Mouse (Mus musculus): Measurements from ENCODE around the gene Slc25a35. TPM values are rescaled to one million over a fixed set of nuclear protein-coding genes. Genes with fewer than 3 reads are reported as not detected.
"Not testable (repeated sequence)": the region's sequence is repeated elsewhere in the genome, so short reads cannot be mapped to it uniquely, and the experiment has no call there.

Slc25a35 gene
- total RNA-seq, 2 experiments from 2014 or later = 0.94 to 8.3 TPM

DNA sequence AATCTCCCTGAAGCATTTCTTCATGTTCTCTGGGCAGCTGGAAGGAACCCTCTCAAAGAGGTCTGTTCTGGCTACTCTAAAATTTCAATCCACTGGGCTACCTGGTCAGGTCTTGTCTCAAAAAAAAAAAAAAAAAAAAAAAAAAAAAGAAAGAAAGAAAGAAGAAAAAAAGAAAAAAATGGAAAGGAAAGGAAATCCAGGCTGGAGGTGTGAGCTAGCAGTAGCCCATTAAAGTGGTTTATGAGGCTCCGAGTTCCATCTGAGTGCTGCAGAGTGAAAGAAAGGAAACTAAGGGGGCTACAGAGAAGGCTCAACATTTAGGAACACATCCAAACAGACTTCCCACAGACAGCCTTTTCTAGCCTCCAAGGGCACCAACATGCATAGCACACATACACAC is 10.0 kb upstream of the Slc25a35 start:
- no peak for ATAC-seq (replicated peaks; ENCODE audit: low FRiP score, poor library complexity, severe bottlenecking)

DNA sequence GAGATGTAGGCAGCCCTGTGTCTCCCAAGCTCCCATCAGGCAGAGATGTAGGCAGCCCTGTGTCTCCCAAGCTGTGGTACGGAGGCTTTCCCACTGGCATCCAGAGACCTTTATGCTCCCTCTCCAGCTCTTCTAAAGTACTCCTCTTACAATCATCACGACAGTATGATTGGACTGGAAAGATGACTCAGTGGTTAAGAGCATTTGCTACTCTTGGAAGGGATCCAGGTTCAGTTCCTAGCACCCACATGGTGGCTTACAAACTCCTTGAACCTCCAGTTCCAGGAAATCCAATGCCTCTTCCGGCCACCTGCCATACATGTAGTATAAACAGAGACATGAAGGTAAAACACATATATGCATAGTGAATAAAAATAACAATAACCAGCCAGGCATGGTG is 6.3 kb upstream of the Slc25a35 start:
- no peak for ATAC-seq (replicated peaks; ENCODE audit: low FRiP score, poor library complexity, severe bottlenecking)

DNA sequence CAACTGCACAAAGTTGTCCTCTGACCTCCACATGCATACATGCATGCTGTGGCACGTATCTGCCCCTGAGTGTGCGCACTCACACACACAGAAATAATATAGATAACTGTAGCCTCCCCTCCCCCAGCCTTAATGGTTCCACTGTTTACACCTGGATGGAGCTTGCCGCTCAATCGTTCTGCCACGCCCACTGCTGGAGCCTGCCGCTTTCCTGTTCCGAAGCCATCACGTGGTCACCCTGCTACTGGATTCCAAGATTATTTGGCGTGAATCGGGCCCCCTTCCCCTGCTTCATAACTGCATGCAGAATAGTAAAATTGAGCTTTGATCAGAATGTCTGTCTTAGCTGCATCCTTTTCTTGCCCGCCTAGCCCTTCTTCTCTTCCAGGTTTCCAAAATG is 5.8 kb upstream of the Slc25a35 start:
- not testable (repeated sequence) for ATAC-seq (replicated peaks; ENCODE audit: low FRiP score, poor library complexity, severe bottlenecking)

DNA sequence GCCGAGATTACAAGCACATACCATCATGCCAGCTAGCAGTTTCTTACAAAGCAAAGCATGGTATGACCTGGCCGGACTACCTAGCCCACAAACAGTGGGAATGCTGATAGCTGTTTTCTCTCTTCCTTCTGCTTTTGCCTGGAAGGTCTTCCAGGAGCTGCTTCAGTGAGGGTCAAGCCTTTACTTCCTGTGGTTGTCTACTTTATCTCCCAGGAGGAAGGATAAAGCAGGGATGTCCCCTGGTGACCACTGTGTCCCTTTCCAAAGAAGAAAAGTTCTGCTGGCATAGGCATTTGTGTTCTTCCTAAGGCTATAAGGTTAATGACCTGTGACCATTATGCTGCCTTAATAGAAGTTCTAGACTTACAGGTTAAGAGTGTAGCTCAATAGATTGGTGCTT is 4.5 kb upstream of the Slc25a35 start:
- ATAC-seq (replicated peaks; ENCODE audit: low FRiP score, poor library complexity, severe bottlenecking) = no peak

DNA sequence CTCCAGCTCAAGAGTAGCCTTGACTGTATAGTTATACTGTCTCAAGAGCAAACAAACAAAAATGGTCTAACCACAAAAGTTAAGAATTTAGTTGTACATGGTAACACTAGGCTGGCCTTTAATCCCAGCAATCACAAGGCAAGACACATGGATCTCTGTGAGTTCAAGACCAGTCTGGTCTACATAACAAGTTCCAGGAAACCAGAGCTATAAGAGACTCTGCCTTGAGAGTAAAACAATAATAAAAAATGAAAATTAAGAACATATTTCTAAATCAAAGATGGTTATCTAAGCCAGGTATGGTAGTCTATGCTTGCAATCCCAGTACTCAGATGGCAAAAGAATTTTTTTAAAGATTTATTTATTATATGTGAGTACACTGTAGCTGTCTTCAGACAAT is 2.9 kb upstream of the Slc25a35 start:
- ATAC-seq (replicated peaks; ENCODE audit: low FRiP score, poor library complexity, severe bottlenecking) = no peak

DNA sequence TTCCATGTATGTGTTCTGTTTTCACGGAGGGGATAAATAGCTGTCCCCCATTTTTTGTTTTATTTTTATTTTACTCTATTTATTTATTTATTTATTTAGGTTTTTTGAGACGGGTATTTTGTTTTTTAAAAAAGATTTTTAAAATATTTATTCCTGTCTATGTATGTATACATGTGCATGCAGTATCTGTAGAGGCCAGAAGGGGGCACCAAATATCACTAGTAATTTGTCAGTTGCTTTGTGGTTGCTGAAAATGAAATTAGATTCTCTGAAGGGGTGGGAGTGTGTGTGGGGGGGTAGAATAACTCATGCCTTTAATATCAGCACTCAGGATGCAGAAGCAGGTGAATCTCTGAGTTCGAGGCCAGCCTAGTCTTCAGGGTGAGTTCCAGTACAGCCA is 2.1 kb upstream of the Slc25a35 start:
- no peak for ATAC-seq (replicated peaks; ENCODE audit: low FRiP score, poor library complexity, severe bottlenecking)

DNA sequence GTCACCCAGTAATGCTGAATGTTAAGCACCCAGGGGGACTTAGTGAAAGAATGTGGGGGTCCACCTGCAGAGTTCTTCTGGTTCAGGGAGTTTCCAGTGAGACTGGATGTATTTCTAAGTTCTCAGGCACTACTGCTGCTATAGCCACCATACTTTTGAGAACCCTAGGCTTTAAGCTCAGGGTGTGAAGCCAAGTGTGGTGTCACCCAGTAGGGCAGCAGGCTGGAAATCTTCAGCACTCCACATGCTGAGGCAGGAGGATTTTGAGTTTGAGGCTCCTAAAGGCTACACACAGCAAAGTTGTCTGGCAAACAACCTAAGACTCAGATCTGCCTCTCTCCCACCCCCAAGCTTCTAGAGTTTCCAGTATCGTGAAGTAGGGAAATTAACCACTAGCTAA is 1.4 kb upstream of the Slc25a35 start:
- ATAC-seq (replicated peaks; ENCODE audit: low FRiP score, poor library complexity, severe bottlenecking) = no peak

DNA sequence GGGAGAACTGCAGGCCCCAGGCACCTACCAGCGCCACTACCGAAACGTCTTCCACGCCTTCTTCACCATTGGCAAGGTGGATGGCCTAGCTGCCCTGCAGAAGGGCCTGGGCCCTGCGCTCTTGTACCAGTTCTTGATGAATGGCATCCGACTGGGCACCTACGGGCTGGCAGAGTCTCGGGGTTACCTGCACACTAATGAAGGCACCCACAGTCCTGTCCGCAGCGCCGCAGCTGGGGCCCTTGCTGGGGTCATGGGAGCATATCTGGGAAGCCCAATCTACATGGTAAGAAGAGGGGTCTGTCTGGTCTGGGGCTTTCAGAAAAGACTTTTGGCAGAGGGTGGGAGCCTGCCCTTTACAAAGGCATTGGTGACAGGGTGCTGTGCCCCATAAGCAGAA is 821 bp downstream of the Slc25a35 start:
- ATAC-seq (replicated peaks; ENCODE audit: low FRiP score, poor library complexity, severe bottlenecking) = no peak

DNA sequence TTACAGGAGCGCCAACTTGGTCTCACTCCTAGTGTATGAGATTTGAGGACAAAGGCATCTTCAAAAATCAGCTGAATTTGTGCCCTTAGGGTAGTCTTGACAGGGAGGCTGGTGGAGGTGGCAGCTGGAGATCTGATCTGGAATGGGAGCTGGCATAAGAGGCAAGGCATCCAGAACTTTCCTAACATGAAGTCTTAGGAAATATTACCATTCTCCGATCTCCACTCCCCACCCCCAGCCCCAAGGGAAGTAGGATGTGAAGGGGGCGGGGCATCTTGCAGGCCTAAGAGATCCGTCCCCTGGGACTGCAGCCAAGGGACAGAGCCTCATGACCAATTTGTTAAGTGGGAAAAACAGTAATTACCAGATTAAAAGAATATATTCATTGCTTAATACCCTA is 2.3 kb downstream of the Slc25a35 start:
- ATAC-seq (replicated peaks; ENCODE audit: low FRiP score, poor library complexity, severe bottlenecking) = no peak

DNA sequence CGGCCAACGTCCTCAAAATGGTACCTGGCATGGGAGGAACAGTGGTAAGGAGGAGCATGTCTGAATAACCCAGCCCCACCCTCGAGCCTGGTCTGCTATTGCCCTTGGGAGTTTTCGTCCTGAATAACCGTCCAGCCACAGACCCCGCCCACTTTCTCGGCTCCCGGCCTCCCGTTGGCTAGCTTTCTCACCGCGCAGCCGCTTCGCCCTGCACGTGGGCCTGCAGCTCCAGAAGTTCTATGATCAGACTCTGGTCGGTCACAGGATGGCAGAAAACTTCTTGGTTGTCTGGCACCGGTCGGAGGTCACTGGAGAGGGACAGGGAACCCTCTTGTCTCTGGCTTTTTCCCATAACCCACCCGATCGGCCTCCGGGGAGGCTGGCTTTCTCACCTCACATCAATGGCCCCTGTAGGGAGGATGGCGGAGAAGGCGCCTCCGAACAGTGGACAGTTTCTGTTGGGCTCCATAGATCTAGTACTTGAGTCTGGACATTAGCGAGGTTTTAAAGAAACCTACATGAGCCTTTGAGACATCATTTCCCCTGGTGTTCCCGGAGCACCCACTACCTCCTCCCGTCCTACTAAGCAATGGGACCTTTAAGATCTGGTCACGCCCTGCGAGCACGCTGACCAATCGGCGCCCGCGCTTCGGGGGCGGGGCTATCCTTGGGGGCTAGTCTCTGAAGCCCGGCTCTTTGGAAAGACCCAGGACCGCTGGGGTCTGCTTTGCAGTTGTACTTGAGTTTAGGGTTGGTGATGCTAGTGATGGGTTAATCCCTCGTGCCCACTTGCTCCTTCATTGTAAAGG is 5.5 kb downstream of the Slc25a35 start:
- ATAC-seq (replicated peaks; ENCODE audit: low FRiP score, poor library complexity, severe bottlenecking) = peak; percentile 90

DNA sequence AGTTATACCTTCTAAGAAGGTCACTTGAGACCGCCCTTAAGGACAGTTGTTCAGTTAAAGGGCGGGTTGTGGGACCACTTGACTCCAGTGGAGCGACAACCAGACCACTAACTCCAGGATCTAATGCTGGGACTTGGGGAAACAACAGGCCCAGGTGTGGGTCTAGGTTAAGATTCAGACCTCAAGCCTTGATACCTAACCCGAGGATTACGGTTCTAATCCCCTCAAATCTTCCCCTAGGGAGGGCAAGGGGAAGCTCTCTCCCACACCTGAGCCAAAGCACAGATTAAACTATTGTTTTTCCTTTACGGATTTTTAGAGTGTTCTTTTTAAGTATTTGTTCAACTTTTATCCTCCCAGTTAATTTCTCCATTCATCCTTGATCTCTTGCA is 6.1 kb downstream of the Slc25a35 start:
- ATAC-seq (replicated peaks; ENCODE audit: low FRiP score, poor library complexity, severe bottlenecking) = no peak

DNA sequence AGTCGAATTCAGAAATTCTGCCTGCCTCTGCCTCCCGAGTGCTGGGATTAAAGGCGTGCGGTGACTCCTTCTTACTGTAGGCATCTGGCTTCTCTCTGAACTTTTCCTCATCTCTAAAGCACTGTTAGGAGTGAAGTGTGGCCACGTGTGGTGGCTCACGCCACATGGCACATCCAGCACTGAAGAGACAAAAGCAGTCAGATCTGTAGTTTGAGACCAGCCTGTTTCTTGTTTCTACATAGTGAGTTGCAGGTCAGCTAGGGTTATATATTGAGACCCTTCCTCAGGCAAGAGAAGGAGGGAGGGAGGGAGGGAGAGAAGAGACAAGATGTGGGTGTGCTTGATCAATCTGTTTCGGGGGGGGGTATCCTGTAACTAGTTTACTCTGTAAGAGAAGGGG is 7.2 kb downstream of the Slc25a35 start, which contains the start of gene Rangrf:
Gene Rangrf, minus strand, starts transcription at position 101 of the 400 bp plus-strand sequence.
- no peak for ATAC-seq (replicated peaks; ENCODE audit: low FRiP score, poor library complexity, severe bottlenecking)

DNA sequence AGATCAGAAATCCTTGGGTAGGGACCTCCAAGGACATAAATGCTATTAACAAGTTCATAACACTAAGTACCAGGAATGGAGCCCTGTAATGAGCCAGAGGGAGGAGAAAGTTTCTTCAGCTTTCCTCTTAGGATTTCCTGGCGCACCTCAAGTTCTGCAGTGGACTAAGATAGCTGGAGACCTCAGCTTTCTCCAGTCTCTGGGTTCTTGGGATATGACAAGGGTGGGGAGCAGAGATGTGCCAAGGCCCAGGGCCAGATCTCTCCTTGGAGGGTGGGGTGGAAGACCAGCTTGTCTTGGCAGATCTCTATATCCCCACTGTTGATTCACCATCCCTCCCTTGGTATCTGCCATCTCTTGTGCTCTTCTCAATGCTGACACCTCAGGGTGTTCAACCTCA is 7.7 kb downstream of the Slc25a35 start:
- ATAC-seq (replicated peaks; ENCODE audit: low FRiP score, poor library complexity, severe bottlenecking) = no peak

DNA sequence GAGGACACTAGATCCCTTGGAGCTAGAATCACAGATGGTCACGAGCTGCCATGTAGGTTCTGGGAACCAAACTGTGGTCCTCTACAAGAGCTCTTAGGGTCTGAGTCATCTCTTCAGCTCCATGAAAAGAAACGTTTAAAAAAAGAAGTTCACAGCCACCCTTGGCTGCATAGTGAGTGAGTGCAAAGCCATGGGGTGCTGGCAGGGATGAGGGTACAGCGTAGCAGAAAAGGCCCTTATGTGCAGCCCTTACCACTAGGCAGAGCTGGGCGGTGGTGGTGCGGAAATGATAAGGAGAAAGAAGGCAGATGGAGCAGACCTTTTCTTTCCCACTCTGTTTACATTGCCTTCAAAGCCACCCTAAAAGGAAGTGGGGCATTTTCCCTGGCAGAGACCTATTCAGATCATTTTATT is 11.4 kb downstream of the Slc25a35 start:
- no peak for ATAC-seq (replicated peaks; ENCODE audit: low FRiP score, poor library complexity, severe bottlenecking)

DNA sequence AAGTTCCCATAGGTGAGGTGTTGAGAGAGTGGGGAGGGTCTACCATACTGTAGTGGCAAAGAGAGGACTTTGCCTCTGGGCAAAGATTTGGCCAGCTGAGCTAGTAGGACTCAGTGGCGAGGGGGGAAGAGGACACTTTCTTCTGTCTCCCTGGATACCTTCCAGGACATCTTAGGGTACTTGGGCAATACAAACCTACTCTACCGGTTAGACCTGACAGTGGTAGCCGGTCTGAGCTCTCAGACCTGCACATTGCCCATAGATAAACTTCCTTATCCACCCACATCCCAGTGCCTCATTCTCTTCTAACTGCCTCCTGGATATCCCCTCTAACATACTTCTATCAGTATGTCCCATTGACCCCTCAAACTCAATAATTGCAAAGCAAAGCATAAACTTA is 13.0 kb downstream of the Slc25a35 start:
- no peak for ATAC-seq (replicated peaks; ENCODE audit: low FRiP score, poor library complexity, severe bottlenecking)

DNA sequence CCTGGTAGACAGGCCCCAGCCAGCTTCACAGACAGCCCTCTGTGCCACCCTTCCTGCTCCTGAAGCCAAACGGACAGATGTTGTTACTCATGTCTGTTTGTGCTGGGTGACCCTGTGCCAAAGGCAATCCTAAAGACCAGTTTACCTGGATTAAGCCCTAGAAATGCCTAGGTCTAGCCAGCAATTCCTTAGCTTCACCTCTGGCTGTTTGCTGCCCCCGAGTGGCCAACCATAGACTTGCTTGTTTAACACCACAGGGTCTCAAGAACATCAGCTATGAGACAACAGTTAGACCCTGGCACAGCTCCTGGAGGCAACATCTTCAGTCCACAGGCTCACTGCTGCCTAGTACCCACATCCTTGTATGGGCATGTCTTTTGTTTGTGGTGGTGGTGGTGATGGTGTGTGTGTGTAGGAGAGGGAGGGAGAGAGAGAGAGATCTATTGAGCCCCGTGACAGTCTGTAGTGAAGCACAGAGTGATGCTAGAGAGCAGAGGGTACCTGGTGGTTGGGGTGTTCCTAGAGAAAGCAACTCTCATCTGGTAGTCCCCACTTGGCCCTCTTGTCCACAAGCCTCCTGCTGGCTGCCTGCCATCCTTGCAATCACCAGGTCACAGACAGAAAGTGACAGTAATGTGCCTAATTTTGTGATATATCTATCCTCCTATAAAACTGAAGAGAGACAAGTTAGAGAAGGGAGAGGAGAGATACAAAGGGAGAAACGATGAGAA is 14.9 kb downstream of the Slc25a35 start:
- ATAC-seq (replicated peaks; ENCODE audit: low FRiP score, poor library complexity, severe bottlenecking) = peak; percentile 84

DNA sequence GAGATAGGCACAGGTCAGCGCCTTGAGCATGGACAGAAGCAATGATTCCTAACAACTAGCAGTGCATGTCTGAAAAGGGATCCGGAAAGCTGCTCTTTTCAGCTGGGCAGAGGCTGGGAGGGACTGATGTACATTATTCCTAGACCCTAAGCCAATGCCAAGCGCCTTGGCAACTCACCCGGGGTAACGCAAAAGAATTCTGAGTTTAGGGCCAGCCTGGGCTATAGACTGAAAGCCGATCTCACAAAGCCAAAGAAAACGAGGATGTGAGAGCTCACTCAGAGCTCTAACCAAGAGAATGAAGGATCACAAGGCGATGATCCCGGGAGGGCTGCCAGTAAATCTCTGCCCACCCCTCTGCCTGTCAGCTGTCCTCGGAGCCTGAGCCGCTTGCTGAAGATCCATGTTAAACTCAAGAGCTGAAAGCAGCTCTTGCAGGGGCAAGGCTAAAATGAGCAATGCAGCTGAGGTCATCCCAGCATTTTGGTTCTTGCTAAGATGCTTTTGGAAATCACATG is 19.5 kb downstream of the Slc25a35 start:
- ATAC-seq (replicated peaks; ENCODE audit: low FRiP score, poor library complexity, severe bottlenecking) = no peak

DNA sequence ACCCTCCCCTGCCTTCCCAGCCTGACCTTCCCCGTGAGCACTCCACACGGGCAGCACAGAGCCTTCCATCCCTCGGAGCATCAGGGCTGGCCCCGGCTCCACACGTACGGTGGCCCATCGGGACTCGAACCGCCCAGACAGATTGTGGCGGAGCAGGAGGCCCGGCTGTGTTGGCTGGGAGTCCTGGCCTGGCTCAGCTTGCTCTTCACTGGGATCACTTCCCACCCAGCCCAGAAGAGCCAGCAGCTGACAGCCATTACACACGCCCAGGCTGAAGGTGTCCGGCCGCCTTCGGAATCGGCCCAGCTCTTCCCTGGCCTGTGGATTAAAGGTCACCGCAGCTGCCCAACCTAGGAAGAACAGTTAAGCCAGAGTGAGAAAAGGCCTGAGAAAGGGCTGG is 20.4 kb downstream of the Slc25a35 start:
- ATAC-seq (replicated peaks; ENCODE audit: low FRiP score, poor library complexity, severe bottlenecking) = no peak

DNA sequence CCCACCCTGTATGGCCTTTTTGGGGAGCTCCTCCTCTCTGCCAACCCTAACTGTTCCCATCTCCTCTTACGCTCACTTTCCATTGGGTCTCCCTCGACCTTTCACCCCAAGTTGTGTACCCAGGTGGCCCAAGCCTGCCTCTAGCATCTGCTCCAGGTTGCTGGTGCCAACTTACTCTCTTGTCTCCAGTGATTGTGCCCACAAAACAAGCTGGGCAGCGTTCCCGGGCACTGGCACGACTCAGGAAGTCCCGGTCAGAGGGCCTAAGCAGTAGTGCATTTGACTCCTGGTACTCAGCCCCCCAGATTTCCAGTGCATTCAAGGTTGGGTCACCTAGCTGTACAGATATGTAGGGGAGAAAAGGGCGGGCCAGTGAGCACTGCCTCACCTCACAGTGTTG is 25.2 kb downstream of the Slc25a35 start:
- no peak for ATAC-seq (replicated peaks; ENCODE audit: low FRiP score, poor library complexity, severe bottlenecking)

DNA sequence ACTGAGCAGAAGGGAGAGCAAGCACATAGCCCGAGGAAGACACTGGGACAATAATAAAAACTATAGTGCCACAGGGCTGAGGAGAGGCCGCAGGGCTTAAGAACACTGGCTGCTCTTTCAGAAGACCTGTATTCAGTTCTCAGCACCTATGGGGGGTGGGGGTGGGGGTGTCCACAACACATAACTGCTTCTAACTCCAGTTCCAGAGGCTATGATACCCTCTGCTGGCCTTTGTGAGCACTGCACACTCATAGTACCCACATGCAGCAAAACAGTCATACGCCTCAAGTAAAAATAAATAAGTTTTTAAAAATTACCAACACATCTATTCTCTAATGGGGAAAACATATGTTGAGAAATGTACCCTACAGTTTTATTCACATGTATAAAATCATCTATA is 26.4 kb downstream of the Slc25a35 start:
- ATAC-seq (replicated peaks; ENCODE audit: low FRiP score, poor library complexity, severe bottlenecking) = peak; percentile 53; the same call in 1 of the 2 replicates

DNA sequence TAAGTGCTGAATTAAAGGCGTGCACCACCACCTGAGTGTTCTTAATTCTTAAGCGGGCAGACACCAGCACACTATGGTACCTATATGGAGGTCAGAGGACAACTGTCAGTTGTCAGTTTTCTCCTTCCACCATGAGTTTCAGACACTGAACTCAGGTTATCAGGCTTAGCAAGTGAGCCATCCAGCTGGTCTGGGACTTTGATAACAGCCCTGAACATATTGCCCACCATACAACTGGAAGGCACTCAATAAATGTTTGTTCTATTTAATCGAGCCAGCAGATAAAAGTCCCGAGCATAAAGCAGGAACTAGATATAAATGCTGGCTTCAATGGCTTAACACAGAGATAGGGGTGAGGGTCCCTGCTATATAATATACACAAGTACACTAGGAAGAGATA is 29.1 kb downstream of the Slc25a35 start:
- ATAC-seq (replicated peaks; ENCODE audit: low FRiP score, poor library complexity, severe bottlenecking) = no peak

Measured in erythroblast, adult 5-6 weeks (primary cell).